Mouse (Mus musculus): Measurements from ENCODE around the gene Vat1l.
A peak's percentile ranks its signal among the peaks of the same experiment; 100 is the strongest.

Gene Vat1l

GRCm38 (mm10) chr8:114300072-114300471, 94.7 kb downstream of the Vat1l start:
- DNase-seq = no peak

DNA sequence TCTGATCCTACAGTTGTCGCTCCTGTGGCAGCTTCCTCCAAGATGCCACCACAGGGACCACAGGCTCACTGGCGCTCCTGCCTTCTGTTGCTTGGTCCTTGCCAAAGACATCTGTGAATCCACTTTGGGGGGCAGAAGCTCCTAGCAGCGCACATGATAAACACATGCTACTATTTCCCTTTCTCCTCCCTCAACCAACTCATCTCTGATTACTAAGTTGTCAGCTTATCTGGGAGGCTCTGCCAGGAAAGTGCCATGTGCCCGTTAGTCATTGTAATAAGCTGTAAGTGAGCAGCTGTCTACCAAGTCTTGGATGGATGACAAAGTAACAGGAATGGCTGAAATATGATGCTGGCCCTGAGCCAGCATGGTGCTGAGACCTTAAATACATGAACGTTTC, 100.9 kb downstream of the Vat1l start:
- peak; percentile 42 for DNase-seq

- peak; percentile 25 for DNase-seq
Measured at GRCm38 (mm10) chr8:114314669-114315325, 109.4 kb downstream of the Vat1l start.

- no peak for DNase-seq
Measured at GRCm38 (mm10) chr8:114318161-114318560, 112.7 kb downstream of the Vat1l start.

DNA sequence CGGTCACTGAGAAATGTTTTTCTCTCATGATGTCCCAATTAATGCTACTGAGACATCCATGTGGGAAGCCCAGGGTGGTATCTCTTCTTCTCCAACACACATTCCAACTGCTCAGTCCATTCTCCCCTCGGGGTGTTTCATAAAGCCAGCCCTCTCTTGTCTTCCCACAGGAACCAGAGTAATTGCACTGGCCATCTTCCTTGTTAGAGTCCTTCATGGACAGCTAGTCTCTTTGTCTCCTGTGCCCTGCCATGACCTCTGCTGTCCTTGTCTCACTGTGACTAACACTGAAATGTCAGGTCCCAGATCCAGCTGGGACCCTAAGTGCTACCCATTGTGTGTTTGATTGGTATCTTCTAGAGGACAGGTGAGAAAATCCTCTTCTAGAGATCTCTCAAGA, 116.7 kb downstream of the Vat1l start:
- no peak for DNase-seq

- DNase-seq = no peak
Measured at GRCm38 (mm10) chr8:114331928-114332327, 126.5 kb downstream of the Vat1l start.

- no peak for DNase-seq
Measured at GRCm38 (mm10) chr8:114332949-114333348, 127.5 kb downstream of the Vat1l start.

GRCm38 (mm10) chr8:114335721-114336120, 130.3 kb downstream of the Vat1l start:
- no peak for DNase-seq

- no peak for DNase-seq
Measured at GRCm38 (mm10) chr8:114342276-114342675, 136.9 kb downstream of the Vat1l start.

- no peak for DNase-seq
Measured at GRCm38 (mm10) chr8:114344789-114345188, 139.4 kb downstream of the Vat1l start.

- DNase-seq = no peak
Measured at GRCm38 (mm10) chr8:114346045-114346444, 140.6 kb downstream of the Vat1l start.

- DNase-seq = no peak
Measured at GRCm38 (mm10) chr8:114351643-114352427, 146.4 kb downstream of the Vat1l start.

DNA sequence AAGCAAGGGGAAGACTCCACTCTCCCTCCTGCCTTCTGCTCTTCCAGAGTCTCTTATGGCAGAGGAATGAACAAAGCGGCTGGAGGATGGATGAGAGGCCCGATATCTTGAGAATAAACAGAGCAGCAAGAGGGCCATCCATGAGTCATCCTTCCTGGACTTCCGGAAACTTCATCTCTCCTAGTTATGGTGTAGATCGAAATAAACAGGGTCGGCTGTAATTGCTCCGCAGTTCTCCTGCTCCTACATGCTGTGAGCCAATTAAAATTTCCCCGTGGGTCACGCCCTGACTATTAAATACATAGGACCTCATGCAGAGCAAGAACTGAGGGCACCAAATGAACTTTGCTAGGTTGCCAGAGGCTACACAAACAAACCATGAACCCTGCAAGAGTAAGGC, 155.1 kb downstream of the Vat1l start:
- no peak for DNase-seq

DNA sequence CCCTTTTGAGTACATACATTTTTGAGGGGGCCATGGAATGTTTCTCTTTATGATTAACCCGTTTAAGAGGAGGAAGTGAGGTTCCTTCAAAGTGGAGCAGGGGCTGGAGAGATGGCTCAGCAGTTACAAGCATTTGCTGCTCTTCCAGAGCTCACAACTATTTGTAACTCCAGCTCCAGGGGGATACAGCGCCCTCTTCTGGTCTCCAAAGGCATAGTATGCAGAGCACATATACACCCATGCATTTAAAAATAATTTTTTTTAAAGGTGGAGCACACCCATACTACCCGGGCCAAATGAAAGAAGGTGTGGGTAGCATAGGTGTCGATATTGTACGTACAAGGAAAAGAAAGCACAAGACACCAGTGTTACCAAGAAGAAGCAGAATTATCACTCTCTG, 157.8 kb downstream of the Vat1l start:
- DNase-seq = no peak

- DNase-seq = no peak
Measured at GRCm38 (mm10) chr8:114363656-114364055, 158.2 kb downstream of the Vat1l start.

GRCm38 (mm10) chr8:114369038-114369976, 163.9 kb downstream of the Vat1l start:
- DNase-seq = peak; percentile 84

DNA sequence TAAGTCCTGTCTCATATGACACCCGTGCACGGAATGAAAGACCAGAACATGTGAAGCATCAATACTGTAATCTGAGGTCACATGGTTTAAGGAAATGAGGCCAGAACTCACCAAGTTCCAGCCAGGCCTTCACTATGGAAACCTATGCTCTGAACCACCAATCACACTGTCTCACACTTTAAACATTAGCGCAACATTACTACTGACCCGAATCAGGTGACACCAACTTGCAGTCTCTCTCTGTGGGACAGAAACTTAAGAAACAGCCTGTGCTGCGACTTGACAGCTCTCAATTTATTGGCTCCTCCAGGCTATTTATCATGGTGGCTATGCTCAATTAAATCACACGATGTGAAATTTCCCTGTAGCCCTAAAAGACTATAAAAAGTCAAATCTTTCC, 169.0 kb downstream of the Vat1l start:
- no peak for DNase-seq

GRCm38 (mm10) chr8:114384189-114384588, 178.8 kb downstream of the Vat1l start:
- no peak for DNase-seq

GRCm38 (mm10) chr8:114387494-114387893, 182.1 kb downstream of the Vat1l start:
- no peak for DNase-seq

DNA sequence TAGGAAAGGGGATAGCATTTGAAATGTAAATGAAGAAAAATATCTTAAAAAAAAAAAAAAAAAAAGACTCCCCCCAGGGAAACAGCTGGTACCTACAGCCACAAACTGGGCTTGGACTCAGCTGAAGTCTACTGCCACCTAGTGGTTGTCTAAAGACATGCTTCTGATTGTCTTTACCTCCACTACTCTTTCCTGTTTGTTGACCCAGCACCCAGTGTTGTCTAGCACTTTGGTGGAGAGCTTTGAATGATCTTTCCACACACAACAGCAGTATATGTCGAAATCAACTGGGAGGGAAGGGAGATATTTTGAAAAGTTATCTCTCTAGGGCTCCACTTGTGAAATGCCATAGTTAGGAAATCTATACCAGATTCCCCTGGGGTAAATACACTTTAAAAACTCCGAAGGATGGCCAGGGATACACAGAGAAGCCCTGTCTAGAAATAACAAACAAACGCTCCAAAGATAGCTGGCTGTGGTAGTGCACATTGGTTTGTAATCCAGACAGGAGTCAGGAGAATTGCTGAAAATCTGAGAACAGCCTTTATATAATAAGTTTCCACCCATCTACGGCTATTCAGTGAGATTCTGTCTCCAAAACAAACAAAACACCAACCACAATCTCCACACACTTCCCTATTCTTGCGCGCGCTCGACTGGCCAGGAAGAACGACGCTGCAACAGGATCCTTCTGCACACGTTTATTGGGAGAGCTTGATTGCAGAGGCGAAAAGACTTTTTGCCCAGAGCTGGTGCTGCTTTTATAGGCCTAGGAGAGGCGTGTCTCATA, 185.2 kb downstream of the Vat1l start:
- no peak for DNase-seq

DNA sequence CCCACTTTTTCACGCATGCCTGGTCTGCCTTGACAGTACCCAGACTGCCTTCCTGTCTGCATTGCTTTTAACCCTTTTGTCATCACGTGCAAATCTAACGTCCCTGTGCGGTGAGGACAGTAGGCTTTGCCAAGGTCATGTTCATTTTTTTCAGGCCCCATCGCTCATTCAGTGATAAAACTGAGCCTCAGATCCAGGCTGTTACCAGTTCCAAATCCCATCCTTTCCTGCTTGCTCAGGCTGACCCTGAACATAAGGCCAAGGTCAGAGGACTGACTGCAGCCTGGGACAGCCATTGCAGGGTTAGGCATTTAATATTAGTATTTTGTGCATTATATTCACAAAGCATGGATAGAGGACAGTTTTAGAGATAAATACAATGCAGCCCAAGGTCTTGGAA, 192.9 kb downstream of the Vat1l start:
- DNase-seq = no peak

DNA sequence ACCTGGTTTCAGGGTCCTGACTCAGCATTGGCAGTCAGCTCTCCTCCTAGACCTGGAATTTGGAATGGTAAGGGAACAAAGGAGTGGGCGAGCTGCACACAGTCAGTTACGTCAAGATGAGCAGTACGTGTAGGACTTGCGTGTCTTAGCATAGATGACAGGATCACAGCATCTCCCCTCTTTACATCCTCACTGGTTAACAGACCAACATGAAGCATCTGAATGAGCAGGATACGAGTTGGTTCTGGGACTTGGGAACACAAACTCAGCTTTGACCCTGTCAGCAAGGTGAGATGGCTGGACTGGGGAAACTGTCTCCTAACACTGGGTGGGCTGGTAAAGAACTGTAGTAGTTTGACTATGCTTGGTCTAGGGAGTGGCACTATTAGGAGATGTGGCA, 193.9 kb downstream of the Vat1l start:
- DNase-seq = no peak

GRCm38 (mm10) chr8:114401679-114402078, 196.3 kb downstream of the Vat1l start:
- no peak for DNase-seq
